Mouse (Mus musculus): ENCODE measurements around the gene Gm21973.

Gene Gm21973

GRCm38 (mm10) chr15:10399795-10400194 lies 74.6 kb downstream of the Gm21973 start:
- DNase-seq (ENCODE audit: low spot score in 2 of 2) = no peak

- DNase-seq (ENCODE audit: low spot score in 2 of 2) = no peak
These were observed 75.2 kb downstream of the Gm21973 start for GRCm38 (mm10) chr15:10400415-10400814.

GRCm38 (mm10) chr15:10409842-10410241 lies 84.7 kb downstream of the Gm21973 start:
- no peak for DNase-seq (ENCODE audit: low spot score in 2 of 2)

GRCm38 (mm10) chr15:10410881-10411280 lies 85.7 kb downstream of the Gm21973 start:
- DNase-seq (ENCODE audit: low spot score in 2 of 2) = no peak

GRCm38 (mm10) chr15:10413656-10414055 lies 88.5 kb downstream of the Gm21973 start:
- DNase-seq (ENCODE audit: low spot score in 2 of 2) = no peak

- DNase-seq (ENCODE audit: low spot score in 2 of 2) = no peak
These were observed 96.1 kb downstream of the Gm21973 start for GRCm38 (mm10) chr15:10421138-10421784.

GRCm38 (mm10) chr15:10421785-10422144 lies 96.6 kb downstream of the Gm21973 start:
- DNase-seq (ENCODE audit: low spot score in 2 of 2) = no peak
